Mouse (Mus musculus) erythroid progenitor cell, adult 5-6 weeks (primary cell): ENCODE measurements at regions not wholly inside any gene's neighbourhood (a gene's known extent, or its start where the extent isn't known, plus 50 kb on each side); places are given as distances from the start of the nearest gene placed in this dataset.

Source experiments
- ATAC-seq: replicated peaks from 2 replicates; pipeline ENCODE4 v1.8.0; 2016; ENCODE audit warnings: moderate number of reproducible peaks, mild to moderate bottlenecking, moderate TSS enrichment, inconsistent platforms; ENCODE audit not compliant: poor library complexity, low FRiP score, severe bottlenecking

GRCm38 (mm10) chr6:31995977-31996376 is 54.1 kb upstream of the 1700012A03Rik start:
- no peak for ATAC-seq

- ATAC-seq = no peak
Observed at GRCm38 (mm10) chr6:31995249-31995648, 54.8 kb upstream of the 1700012A03Rik start.

- ATAC-seq = no peak
Observed at GRCm38 (mm10) chr6:31985698-31986097, 64.3 kb upstream of the 1700012A03Rik start.

- ATAC-seq = no peak
Observed at GRCm38 (mm10) chr6:31976705-31977104, 73.3 kb upstream of the 1700012A03Rik start.

GRCm38 (mm10) chr6:31948063-31948481 is 102.0 kb upstream of the 1700012A03Rik start:
- no peak for ATAC-seq

GRCm38 (mm10) chr6:31946572-31946971 is 103.5 kb upstream of the 1700012A03Rik start:
- no peak for ATAC-seq

GRCm38 (mm10) chr6:31945347-31945746 is 104.7 kb upstream of the 1700012A03Rik start:
- ATAC-seq = no peak

- no peak for ATAC-seq
Observed at GRCm38 (mm10) chr6:31944546-31944945, 105.5 kb upstream of the 1700012A03Rik start.

GRCm38 (mm10) chr6:31942696-31943095 is 107.3 kb upstream of the 1700012A03Rik start:
- ATAC-seq = no peak

GRCm38 (mm10) chr6:31938216-31938814 is 111.7 kb upstream of the 1700012A03Rik start:
- no peak for ATAC-seq

GRCm38 (mm10) chr6:31937146-31937545 is 112.9 kb upstream of the 1700012A03Rik start:
- ATAC-seq = no peak

- ATAC-seq = no peak
Observed at GRCm38 (mm10) chr6:31934826-31935225, 115.2 kb upstream of the 1700012A03Rik start.

- no peak for ATAC-seq
Observed at GRCm38 (mm10) chr6:31933956-31934355, 116.1 kb upstream of the 1700012A03Rik start.

- ATAC-seq = no peak
Observed at GRCm38 (mm10) chr6:31933364-31933763, 116.7 kb upstream of the 1700012A03Rik start.

- no peak for ATAC-seq
Observed at GRCm38 (mm10) chr6:31931116-31931515, 118.9 kb upstream of the 1700012A03Rik start.

- ATAC-seq = no peak
Observed at GRCm38 (mm10) chr6:31929165-31929564, 120.9 kb upstream of the 1700012A03Rik start.

GRCm38 (mm10) chr6:31927181-31927580 is 122.9 kb upstream of the 1700012A03Rik start:
- ATAC-seq = no peak

- no peak for ATAC-seq
Observed at GRCm38 (mm10) chr6:31924669-31925046, 125.4 kb upstream of the 1700012A03Rik start.

- no peak for ATAC-seq
Observed at GRCm38 (mm10) chr6:31923951-31924668, 125.9 kb upstream of the 1700012A03Rik start.

GRCm38 (mm10) chr6:31921561-31922152 is 128.4 kb upstream of the 1700012A03Rik start:
- no peak for ATAC-seq
